Mouse (Mus musculus): Measurements from ENCODE around the gene Ldhd.
A peak's percentile ranks its signal among the peaks of the same experiment; 100 is the strongest.

GRCm38 (mm10) chr8:111662473-111662872, 32.3 kb upstream of the Ldhd start:
- TF ChIP-seq CTCF (conservative IDR thresholded peaks at IDR 0.05 in 1 of 2, IDR thresholded peaks at IDR 0.05 in 1 of 2; ENCODE audit: low read depth in 2 of 2, low read length in 2 of 2) (peak; percentile 63 to 82), POLR2A (IDR thresholded peaks at IDR 0.05; ENCODE audit: low read depth, low read length) (no peak), MEF2A (IDR thresholded peaks at IDR 0.05; ENCODE audit: borderline replicate concordance, low read depth, low read length) (no peak), CHD2 (IDR thresholded peaks at IDR 0.05; ENCODE audit: low read length) (no peak), ZNF384 (IDR thresholded peaks at IDR 0.05; ENCODE audit: low read depth, low read length) (no peak), IRF4 (IDR thresholded peaks at IDR 0.05; ENCODE audit: low read depth, low read length) (no peak), USF1 (IDR thresholded peaks at IDR 0.05; ENCODE audit: low read depth, low read length) (no peak), NRF1 (IDR thresholded peaks at IDR 0.05; ENCODE audit: low read depth, low read length) (no peak), HCFC1 (IDR thresholded peaks at IDR 0.05; ENCODE audit: low read depth, low read length) (no peak), NELFE (IDR thresholded peaks at IDR 0.05; ENCODE audit: low read depth, low read length) (no peak), USF2 (conservative IDR thresholded peaks at IDR 0.05; ENCODE audit: low read depth, low read length) (no peak), ZC3H11A (IDR thresholded peaks at IDR 0.05; ENCODE audit: low read depth, low read length) (no peak), JUND (conservative IDR thresholded peaks at IDR 0.05; ENCODE audit: low read depth, low read length) (no peak), EP300 (IDR thresholded peaks at IDR 0.05; ENCODE audit: low read length) (no peak)

Measured in CH12.LX (cell line).